ENCODE assay signal across 11 mouse cellular contexts in genomic region chrX:56683521-56683920, GRCm38 (mm10). TPM values are rescaled to one million over a fixed set of nuclear protein-coding genes. Genes with fewer than 3 reads are reported as not detected.
DNase-seq lines count a peak whose midpoint lies in the region.
"Had no signal": no experiment of that assay in that cellular context is flagged by ENCODE, and none has a peak within 500 bp of the region (broad histone marks: within the 10 kb centered on the region; RNA-seq: fewer than 3 reads in every experiment).

No protein-coding gene starts in this region.

- peak; percentile 15 for DNase-seq in gastrocnemius, adult 18-20 months (ENCODE audit: low spot score)
- DNase-seq in gastrocnemius, postnatal 25 days, result no peak
- DNase-seq in kidney, postnatal 25 days, result peak; percentile 30 to 44
- no peak for DNase-seq in kidney, postnatal 14 days
- DNase-seq in right cerebral cortex, postnatal 4 days, result peak; percentile 23
- no peak for DNase-seq in right cerebral cortex, postnatal 36 days (ENCODE audit: low spot score in 2 of 2)
- DNase-seq in lung, postnatal 4 days, result peak; percentile 37 to 66
- DNase-seq in thymus, postnatal 25 days, result no peak
- DNase-seq: adrenal gland, postnatal 14 days; retina, postnatal 1 day; thymus, postnatal 14 days had no signal

RNA-seq across cellular contexts. Expression of gene Fhl1, which starts 48.1 kb away (rescaled TPM):
- 1,000 to 10,000 TPM; 1,822 to 2,163 TPM for total RNA-seq in gastrocnemius, adult 18-20 months (2021)
- total RNA-seq in gastrocnemius, postnatal 25 days (2021), result 1,000 to 10,000 TPM; 1,461 to 3,729 TPM

Comparison
In these comparisons a context has a peak if more than half of its experiments do, and no peak if none do; other contexts are left out.
1. DNase-seq: peak in gastrocnemius, adult 18-20 months (single experiment), kidney, postnatal 25 days (2 of 2), right cerebral cortex, postnatal 4 days (single experiment) and lung, postnatal 4 days (2 of 2); none in gastrocnemius, postnatal 25 days (single experiment), kidney, postnatal 14 days (single experiment), right cerebral cortex, postnatal 36 days (0 of 2) and thymus, postnatal 25 days (single experiment).